Mouse (Mus musculus) CD4-positive, CD25-positive, alpha-beta regulatory T cell, adult 4 months (primary cell): ENCODE results near the gene Capn12. TPM values are rescaled to one million over a fixed set of nuclear protein-coding genes. Genes with fewer than 3 reads are reported as not detected.
"Not testable (repeated sequence)": the region's sequence is repeated elsewhere in the genome, so short reads cannot be mapped to it uniquely, and the experiment has no call there.

Experiments used
- ATAC-seq: one replicate; pipeline ENCODE4 v1.8.0; 2017
- polyA plus RNA-seq, 2 experiments: library from polyadenylated mRNA; unstranded; fragments of 100-300 nt; shearing (Covaris generic); gene quantifications; one replicate each; pipeline ENCODE4 v1.2.1; 2017

The Capn12 gene
- polyA plus RNA-seq, 2 experiments from 2014 or later: not detected

DNA sequence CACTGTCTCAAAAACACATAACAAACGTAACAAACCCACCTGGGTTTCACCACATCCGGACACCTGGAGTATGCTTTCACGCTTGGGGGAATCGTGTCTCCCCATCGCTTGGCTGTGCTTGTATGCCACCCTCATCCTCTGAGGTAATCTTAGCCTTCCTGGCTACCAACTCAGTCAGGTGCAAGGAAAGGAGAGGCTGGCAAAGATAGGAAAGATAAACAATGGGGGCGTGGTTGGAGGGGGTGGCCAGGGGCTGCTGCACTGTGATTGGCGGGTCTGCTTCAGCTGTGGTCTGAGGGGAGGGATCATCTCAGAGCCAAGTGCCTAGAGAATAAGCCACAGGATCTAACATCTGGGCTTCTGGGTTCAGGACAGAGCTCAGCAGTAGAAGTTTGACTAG, 1.6 kb upstream of the Capn12 start:
- no peak for ATAC-seq

- ATAC-seq: no peak
Observed at GRCm38 (mm10) chr7:28880554-28880953, 668 bp upstream of the Capn12 start.

DNA sequence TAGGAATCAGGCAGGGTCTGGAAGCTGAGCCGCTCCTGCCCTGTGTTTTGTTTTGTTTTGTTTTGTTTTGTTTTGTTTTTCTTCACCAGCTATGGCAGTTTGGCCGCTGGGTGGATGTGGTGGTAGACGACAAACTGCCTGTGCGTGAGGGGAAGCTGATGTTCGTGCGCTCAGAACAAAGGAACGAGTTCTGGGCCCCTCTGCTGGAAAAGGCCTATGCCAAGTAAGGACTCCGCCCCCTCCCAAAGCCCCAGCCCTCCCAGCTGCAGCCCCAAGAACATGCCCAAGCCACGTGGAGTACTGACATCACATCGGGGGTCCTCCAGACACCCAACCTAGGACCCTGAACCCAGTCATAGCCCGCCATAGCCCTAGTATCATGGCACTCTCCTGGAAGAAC, 1.8 kb downstream of the Capn12 start:
- ATAC-seq: no peak

DNA sequence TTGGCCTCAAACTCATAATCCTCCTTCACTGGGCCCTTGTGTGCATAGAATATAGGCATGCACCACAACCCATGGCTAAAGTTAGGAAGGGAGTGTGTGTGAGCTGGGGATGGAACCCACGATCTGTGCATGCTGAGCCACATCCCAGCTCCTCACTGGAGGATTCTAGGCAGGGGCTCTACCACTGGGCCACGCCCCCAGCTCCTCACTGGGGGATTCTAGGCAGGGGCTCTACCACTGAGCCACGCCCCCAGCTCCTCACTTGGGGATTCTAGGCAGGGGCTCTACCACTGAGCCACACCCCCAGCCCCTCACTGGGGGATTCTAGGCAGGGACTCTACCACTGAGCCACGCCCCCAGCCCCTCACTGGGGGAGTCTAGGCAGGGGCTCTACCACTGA, 2.5 kb downstream of the Capn12 start:
- ATAC-seq: not testable (repeated sequence)

GRCm38 (mm10) chr7:28886486-28886885, 5.3 kb downstream of the Capn12 start:
- ATAC-seq: no peak

- no peak for ATAC-seq
Observed at GRCm38 (mm10) chr7:28888701-28889161, 7.5 kb downstream of the Capn12 start.

DNA sequence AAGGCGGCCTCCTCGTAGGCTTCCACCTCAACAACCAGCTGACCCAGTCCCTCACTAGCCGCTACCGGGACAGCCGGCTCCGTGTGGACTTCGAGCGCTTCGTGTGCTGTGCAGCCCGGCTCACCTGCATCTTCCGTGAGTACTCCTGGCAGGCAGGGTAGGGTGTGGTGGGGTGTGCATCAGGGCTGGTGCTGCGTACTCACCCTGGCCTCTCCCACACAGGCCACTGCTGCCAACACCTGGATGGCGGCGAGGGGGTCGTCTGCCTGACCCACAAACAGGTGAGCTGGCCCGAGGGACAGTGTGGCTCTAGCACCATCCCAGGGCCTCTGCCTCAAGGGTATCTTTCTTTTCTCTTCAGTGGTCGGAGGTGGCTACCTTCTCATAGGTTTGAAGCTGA, 11.4 kb downstream of the Capn12 start:
- ATAC-seq: no peak

DNA sequence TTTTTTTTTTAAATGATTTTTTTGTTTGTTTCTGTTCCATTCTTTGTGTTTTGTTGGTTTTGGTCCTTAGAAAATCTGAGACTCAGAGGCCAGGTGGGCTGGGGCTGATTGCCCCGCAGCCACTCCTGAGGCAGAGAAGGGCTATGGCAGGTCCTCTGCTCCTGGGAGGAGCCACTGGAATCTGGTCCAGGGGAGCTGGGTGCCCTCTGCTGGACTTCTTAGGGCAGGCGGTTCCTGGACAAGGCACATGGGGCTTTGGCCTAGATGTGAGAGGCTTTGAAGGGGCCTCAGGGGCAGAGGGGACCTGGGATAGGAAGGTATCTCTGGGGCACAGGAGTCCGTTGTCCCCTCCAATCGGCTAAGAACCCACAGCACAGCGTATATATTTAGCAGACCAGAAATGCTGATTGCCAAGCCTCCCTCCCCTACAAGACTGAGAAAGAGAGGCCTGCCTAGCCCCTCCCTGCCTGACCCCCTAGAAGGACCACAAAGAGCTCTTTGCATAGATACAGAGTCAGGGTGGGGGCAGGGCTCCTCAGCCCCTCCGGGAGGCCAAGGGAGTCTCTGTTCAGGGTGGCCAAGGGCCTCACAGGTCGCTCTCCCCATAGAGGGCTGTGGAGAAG, 12.5 kb downstream of the Capn12 start:
- no peak for ATAC-seq

GRCm38 (mm10) chr7:28894942-28895341, 13.7 kb downstream of the Capn12 start:
- ATAC-seq: no peak

- no peak for ATAC-seq
Observed at GRCm38 (mm10) chr7:28897661-28898060, 16.4 kb downstream of the Capn12 start.

DNA sequence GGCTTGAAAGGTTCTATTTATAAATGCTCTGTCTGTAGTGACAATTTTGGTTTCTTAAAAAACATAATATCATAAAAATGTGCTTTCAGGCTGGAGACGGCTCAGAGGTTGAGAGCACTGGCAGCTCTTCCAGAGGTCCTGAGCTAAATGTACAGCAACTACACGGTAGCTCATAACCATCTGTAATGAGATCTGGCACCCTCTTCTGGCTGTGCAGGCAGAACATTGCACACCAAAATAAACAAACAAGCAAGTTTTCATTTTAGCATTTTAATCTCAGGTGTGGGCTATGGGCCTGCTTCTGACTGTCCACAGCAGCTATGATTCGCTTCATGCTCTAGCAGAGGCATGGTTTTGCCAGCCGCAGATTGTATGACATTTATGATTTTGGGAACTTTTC, 18.8 kb downstream of the Capn12 start:
- ATAC-seq: no peak

- no peak for ATAC-seq
Observed at GRCm38 (mm10) chr7:28901311-28902125, 20.3 kb downstream of the Capn12 start.

DNA sequence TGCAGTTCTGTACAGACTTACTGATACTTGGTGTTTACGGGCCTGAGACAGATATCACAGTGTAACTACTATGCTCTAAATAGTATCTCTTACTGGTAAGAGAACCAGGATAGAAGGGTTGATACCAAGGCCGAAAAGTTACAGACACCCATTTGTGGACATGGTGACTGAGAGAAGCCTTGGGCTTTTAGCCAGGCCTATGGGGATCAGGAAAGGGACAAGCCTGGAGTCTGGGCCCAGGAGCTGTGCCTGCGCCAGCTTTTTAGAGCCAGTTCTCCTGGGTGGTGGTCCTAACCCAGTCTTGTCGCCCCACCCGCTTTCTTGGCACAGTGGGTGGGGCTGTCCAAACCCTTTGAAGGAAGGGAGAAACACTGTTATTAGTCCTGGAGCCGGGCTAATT, 21.0 kb downstream of the Capn12 start:
- ATAC-seq: no peak

DNA sequence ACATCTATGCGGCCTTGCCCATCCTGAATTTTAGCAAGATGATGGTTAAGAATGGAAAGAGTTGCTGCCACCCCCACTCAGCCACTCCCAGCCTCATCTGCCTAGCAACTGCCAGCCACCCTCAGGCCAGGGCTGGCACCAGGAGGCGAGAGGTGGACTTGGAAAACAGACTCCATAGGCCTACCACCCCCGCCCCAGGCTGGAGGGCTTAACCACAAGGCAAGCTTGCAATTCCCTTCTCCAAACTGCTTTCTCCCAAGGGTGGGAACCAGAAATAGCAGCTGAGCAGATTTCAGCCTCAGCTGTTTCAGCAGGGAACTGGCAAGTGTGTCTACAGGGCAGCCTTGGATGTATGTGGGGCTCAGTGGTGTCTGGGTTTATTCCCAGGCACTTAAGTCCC, 21.6 kb downstream of the Capn12 start:
- ATAC-seq: no peak

DNA sequence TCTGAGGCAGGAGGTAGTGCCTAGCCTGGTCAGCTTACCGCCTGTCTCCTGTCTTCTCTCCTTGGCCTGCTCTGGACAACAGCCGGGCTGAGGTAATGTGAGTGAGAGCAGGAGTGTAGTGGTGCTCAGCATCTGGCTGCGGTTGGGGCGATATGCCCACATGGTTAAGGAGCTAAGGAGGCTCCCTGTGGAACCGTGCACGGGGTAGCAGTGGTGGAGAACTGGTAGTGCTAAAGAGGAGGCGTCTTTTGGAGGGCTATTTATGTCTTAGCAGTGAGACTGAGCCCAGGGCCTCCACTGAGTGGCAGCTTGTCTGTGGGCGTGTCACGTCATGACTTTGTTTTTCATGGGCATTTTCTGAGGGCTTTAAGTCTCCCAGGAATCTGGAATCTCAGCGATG, 22.6 kb downstream of the Capn12 start:
- no peak for ATAC-seq

DNA sequence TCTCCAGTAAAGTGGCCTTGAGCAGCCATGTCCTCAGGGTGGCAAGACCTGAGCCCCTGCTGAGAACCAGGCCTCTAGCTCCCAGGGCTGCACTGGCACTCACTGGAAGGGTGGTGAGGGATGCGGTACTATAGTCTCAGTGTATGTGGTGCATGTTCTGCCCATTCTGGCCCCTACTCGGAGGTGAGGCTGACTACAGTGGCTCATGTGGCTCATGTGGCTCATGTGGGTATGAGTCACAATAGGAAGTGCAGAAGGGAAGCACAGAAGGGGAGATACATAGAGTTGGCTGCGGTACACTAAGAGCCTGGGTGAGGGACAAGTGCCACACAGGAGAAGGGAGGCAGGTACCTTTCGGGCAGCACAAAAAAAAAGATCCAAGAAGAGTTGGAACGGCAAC, 26.0 kb downstream of the Capn12 start:
- ATAC-seq: no peak

GRCm38 (mm10) chr7:28911632-28912031, 30.4 kb downstream of the Capn12 start:
- no peak for ATAC-seq

DNA sequence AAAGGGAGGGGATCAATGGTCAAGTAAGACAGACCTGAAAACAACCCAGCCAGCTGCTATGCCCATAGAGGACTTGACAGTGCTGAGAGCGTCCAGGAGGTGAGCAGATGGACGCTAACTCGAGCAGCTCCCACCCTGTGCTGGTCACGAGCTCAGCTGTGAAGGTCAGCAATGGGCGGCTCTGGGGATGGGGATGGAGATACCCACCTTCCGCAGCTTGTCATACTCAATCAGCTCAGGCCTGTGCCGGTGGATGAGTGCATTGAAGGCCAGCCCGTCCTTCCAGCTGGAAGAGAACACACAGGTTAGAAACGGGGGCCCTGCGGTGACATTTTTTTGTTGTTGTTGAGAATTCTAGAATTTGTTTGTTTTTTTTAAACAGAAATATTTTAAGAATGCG, 31.9 kb downstream of the Capn12 start:
- ATAC-seq: no peak

- ATAC-seq: peak; percentile 71
Observed at GRCm38 (mm10) chr7:28916491-28916890, 35.3 kb downstream of the Capn12 start.

DNA sequence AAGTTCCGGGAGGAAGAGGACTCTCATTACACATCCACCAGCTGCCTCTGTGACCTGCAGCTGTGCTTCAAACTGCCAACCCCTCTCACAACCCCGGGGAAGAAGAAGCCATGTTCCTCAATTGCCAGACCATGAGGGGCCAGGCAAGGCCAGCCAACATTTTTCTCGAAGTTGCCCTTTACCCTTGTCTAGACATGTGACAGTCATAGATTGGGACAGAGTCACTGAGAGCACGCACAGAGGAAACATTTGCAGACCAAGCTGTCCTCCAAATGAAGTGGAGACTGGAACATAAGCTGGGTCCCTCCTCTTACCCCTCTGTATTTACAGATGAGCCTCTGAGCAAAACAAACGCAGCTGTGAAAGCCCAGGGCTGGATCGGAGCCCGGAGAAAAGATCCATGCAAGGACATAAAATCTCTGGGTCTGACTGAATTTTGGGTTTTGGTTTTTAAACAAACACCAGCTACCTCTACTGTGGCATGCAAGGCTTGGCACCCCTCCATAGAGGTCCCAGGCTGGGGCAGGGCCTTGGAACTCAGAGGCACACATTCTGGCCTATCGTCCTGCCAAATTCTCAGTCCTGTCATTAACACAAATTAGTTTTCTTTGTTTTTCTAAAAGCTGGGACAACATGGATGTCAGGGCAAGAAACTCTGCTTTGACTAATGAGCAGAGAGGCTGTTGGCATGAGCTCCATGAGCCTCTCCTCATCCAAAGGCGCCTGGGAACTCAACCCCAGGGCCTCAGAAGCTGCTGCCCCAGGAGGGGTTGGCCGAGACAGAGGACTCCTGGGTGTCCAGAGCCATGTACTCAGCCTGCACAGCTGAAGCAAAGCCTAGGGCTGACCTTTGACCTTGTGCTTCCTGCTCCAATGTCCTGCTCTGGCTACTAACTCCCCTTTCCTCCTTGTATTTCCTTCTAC, 36.5 kb downstream of the Capn12 start:
- no peak for ATAC-seq

- ATAC-seq: no peak
Observed at GRCm38 (mm10) chr7:28918540-28918939, 37.3 kb downstream of the Capn12 start.

- ATAC-seq: no peak
Observed at GRCm38 (mm10) chr7:28919815-28920214, 38.6 kb downstream of the Capn12 start.

DNA sequence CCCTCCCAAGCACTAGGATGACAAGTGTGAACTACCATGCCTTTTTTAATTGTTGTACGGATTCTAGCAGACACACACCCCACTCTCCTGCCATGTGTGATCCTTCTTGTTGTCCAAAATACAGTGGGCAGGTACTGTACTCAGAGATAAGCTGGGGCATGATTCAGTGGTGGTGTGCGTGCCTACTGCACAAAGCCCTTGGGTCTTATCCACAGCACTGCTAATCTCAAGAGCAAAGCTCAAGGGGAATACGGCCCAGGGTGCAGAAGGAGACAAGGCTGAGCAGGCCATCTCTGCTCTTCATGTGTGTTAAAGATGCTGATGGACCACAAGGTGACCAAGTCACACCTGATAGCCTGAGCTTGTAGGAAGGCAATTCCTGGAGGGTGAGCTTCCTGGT, 40.0 kb downstream of the Capn12 start:
- ATAC-seq: no peak
